Mouse (Mus musculus) megakaryocyte, embryonic 14.5 days (primary cell): ENCODE data around the gene Prkca. TPM values are rescaled to one million over a fixed set of nuclear protein-coding genes. Genes with fewer than 3 reads are reported as not detected.

Source experiments
- H3K27me3 ChIP-seq: replicated peaks from 2 replicates; pipeline ENCODE3; 2012; ENCODE audit warnings: inconsistent platforms
- H3K36me3 ChIP-seq: replicated peaks from 2 replicates; pipeline ENCODE3; 2012; ENCODE audit warnings: low read length, inconsistent platforms, mixed read lengths
- H3K4me1 ChIP-seq: 2 replicates; pipeline ENCODE4 v1.6.1; 2012; ENCODE audit warnings: inconsistent platforms
- H3K4me3 ChIP-seq: replicated peaks from 2 replicates; pipeline ENCODE3; 2012; ENCODE audit warnings: moderate library complexity, mild to moderate bottlenecking, inconsistent platforms
- H3K9me3 ChIP-seq: 2 replicates; pipeline ENCODE4 v1.6.1; 2012; ENCODE audit warnings: inconsistent platforms
- FLI1 ChIP-seq: IDR thresholded peaks from 2 replicates; pipeline ENCODE4 v1.6.1; 2012; ENCODE audit warnings: low read length, inconsistent platforms, mixed read lengths
- GATA1 ChIP-seq: IDR thresholded peaks from 3 replicates; pipeline ENCODE4 v1.6.1; 2012; ENCODE audit warnings: mixed read lengths, low read length, inconsistent platforms, borderline replicate concordance
- polyA plus RNA-seq: library from polyadenylated mRNA; stranded (reverse); fragments of >175 nt; gene quantifications from 2 replicates; pipeline ENCODE4 v1.2.3, GENCODE M21; 2012; ENCODE audit warnings: low replicate concordance; ENCODE audit not compliant: insufficient read depth

Prkca gene
- polyA plus RNA-seq, 1 experiment = 36.2 TPM

DNA sequence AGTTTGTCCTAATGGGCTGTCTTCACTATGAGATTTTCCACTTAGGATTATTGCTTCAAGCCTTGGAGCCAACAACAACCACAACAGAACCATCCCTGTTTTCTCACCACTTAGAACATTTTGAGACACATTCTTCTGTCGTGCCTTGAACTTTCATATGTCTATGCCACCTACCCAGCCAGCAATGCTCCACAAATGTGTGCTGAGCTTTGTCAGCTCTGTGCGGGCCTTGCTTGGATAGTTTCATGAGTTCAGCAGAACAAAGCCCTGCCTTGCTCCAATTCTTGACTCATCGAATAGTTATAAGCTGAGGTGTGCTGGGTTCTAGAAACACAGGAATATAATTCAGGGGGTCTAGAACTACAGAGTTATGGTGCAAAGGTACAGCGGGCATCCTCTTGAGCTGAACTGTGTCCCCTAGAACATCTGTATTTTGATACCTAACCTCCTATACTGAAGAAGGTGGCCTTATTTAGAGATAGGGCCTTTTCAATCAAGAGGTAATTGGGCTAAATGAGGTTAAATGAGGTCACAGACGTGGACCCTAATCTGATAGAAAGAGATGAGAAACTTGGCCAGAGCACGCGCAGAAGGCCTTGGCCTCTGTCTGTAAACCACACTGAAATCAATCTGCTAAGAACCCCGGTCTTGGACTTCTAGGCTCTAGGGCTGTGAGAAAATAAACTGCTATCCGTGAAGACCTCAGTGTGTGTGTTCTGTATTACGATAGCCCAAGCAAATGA, 96.4 kb downstream of the Prkca start:
- peak overlapping the region; percentile 78 for H3K4me3 ChIP-seq
- H3K9me3 ChIP-seq = no peaks in the 10 kb centered on the region
- H3K27me3 ChIP-seq = no peaks in the 10 kb centered on the region
- peaks cover 100% of the 10 kb centered on the region for H3K4me1 ChIP-seq
- peaks cover 59% of the 10 kb centered on the region for H3K36me3 ChIP-seq
- TF ChIP-seq FLI1 = no peak
- TF ChIP-seq GATA1 = no peak

DNA sequence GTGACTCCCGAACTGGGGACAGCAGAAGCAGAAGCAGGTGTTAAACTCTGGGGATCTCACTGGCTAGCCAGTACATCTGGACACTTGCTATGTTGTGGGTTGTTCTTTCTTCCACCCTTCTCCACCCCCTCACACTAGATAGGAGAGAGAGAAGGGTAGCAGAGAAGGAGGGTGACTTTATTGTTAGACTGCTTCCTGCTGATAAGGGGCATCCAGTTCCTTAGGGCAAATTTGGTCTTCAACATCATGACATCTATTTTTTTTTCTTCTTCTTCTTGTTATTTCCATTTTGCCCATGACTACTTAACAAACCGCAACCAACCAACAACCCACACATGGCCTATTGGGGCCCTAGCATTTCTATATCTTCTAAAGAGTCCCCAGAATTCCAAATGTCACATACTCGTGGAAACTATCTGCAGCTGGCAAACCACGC, 97.4 kb downstream of the Prkca start:
- H3K9me3 ChIP-seq = no peaks in the 10 kb centered on the region
- H3K27me3 ChIP-seq = no peaks in the 10 kb centered on the region
- peaks cover 57% of the 10 kb centered on the region for H3K36me3 ChIP-seq
- peak overlapping the region; percentile 80 for H3K4me3 ChIP-seq
- TF ChIP-seq GATA1 (peak; percentile 90; the same call in 2 of the 3 replicates), FLI1 (peak; percentile 65; the same call in 1 of the 2 replicates)
- H3K4me1 ChIP-seq = peaks cover 100% of the 10 kb centered on the region

- Histone ChIP-seq H3K27me3 (no peaks in the 10 kb centered on the region), H3K9me3 (no peaks in the 10 kb centered on the region), H3K4me3 (peak overlapping the region; percentile 87), H3K36me3 (peaks cover 64% of the 10 kb centered on the region), H3K4me1 (peaks cover 100% of the 10 kb centered on the region)
- TF ChIP-seq FLI1 = 0 out of 2 replicates have a peak, but pooled peaks have one; percentile 52
- peak; percentile 72; the same call in 1 of the 3 replicates for TF ChIP-seq GATA1
Measured at GRCm38 (mm10) chr11:108244241-108244640, 99.5 kb downstream of the Prkca start.

- Histone ChIP-seq H3K4me1 (peaks cover 100% of the 10 kb centered on the region), H3K4me3 (peak overlapping the region; percentile 87), H3K9me3 (no peaks in the 10 kb centered on the region), H3K27me3 (no peaks in the 10 kb centered on the region), H3K36me3 (peaks cover 69% of the 10 kb centered on the region)
- TF ChIP-seq GATA1 (no peak), FLI1 (no peak)
Measured at GRCm38 (mm10) chr11:108243633-108244032, 100.1 kb downstream of the Prkca start.

DNA sequence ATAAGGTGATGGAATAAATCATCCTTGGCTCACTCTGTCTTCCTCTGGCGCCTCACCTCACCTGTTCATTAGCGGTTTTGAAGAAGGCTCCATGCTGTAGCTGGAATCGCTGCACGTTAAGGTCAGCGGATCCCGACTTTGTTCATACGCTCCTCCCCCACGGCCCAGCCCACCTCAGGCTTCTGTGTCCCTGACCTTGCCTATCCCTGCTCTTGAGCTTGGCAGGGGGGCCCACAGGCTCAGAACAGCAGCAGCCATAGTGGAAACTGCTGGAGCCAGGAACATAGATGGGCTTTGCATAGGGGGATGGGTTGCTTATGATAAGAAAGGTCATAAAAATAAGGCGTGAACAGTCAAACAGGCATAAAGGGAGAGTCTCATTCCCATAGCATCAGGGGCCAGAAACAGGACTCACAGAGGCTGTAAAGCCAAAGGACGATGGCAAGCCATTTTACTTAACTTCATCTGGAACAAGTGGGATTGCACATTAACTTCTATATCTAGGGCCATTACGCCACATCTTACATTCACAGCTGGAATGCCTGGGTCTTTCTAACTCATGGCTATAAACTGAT, 102.7 kb downstream of the Prkca start:
- no peak for TF ChIP-seq FLI1
- no peak for TF ChIP-seq GATA1
- H3K4me3 ChIP-seq = peak overlapping the region; percentile 54
- H3K27me3 ChIP-seq = no peaks in the 10 kb centered on the region
- H3K4me1 ChIP-seq = peaks cover 100% of the 10 kb centered on the region
- no peaks in the 10 kb centered on the region for H3K9me3 ChIP-seq
- H3K36me3 ChIP-seq = peaks cover 92% of the 10 kb centered on the region

DNA sequence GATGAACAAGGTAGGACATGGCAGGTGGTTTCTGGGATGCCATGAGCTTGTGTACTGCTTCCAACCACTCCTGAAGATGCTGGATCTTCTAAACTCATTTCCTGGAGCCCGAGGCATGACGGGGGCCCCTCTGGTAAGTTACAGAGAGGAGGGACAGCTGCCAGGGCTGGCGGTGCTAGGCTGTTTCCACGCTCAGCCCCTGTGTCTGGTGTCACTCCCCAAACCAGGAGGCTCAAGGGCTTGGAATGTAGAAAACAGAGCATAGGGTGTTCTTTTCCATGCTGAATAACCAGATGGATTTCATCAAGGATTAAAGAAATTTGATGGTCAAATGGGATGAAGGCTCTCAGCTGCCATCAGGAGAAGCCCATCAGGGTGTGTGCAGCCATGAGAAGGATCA, 104.6 kb downstream of the Prkca start:
- H3K36me3 ChIP-seq = peaks cover 80% of the 10 kb centered on the region
- TF ChIP-seq FLI1 = no peak
- no peak for TF ChIP-seq GATA1
- peaks cover 100% of the 10 kb centered on the region for H3K4me1 ChIP-seq
- no peaks in the 10 kb centered on the region for H3K9me3 ChIP-seq
- H3K27me3 ChIP-seq = no peaks in the 10 kb centered on the region
- peak overlapping the region; percentile 65 for H3K4me3 ChIP-seq

GRCm38 (mm10) chr11:108236754-108237428, 106.8 kb downstream of the Prkca start:
- H3K36me3 ChIP-seq = peaks cover 81% of the 10 kb centered on the region
- no peaks in the 10 kb centered on the region for H3K27me3 ChIP-seq
- no peak for TF ChIP-seq GATA1
- no peak for TF ChIP-seq FLI1
- no peaks in the 10 kb centered on the region for H3K9me3 ChIP-seq
- peak overlapping the region; percentile 33 for H3K4me3 ChIP-seq
- H3K4me1 ChIP-seq = peaks cover 100% of the 10 kb centered on the region

- Histone ChIP-seq H3K36me3 (peaks cover 82% of the 10 kb centered on the region), H3K4me3 (peak overlapping the region; percentile 44), H3K9me3 (no peaks in the 10 kb centered on the region), H3K27me3 (no peaks in the 10 kb centered on the region), H3K4me1 (peaks cover 100% of the 10 kb centered on the region)
- no peak for TF ChIP-seq GATA1
- no peak for TF ChIP-seq FLI1
Measured at GRCm38 (mm10) chr11:108236195-108236594, 107.5 kb downstream of the Prkca start.

DNA sequence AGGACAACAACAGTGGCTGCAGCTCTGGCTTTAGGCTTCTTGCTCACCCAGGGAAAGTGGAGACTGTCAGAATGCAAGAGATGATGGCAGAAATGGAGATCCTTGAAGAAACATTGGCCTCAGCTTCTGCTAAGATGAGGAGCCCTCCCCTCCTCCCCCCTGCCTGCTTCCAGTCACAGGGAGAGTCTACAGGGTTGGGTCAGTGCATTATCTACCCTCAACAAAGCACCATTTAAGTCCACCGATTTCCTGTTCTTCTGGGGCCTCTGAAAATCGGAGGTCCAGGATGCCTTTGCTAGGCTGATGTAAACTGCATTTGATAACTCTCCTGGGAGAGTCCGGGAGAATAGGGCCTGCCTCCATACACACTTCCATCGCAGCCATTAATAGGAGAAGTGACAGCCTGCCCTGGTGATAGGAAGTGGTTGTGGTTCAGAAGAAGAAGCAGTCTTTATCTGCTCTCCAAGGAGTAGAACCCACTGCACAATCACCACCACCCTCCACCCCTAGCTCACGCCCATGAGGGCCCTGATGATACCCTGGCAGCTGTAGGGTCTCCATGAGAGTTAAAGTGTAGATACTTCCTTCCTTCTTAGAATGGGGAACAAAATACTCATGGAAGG, 108.5 kb downstream of the Prkca start:
- H3K36me3 ChIP-seq = peaks cover 82% of the 10 kb centered on the region

DNA sequence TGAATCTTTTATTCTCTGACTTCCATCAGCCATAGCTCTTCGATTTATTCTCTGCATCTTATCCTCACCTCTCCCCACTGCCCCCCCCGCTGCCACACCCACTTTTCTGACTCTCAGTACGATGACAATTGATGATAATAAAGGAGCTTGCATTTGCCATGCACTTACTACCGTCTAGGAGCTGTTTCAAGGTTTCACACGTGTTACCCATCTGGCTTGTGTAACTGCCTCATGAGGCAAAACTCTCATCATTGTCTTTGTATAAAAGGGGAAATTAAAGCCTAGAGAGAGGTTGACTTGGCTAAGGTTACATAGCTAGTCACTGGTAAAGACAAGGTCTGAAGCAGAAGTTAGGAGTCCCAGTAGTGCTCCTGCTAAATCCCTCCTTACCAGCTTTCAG, 110.7 kb downstream of the Prkca start:
- H3K4me1 ChIP-seq = peaks cover 100% of the 10 kb centered on the region
- TF ChIP-seq GATA1 (no peak), FLI1 (no peak)

More for the DNA sequence above, 108.5 kb downstream of the Prkca start:
- peak overlapping the region; percentile 80 for H3K4me3 ChIP-seq
- no peaks in the 10 kb centered on the region for H3K9me3 ChIP-seq
- H3K27me3 ChIP-seq = no peaks in the 10 kb centered on the region
- peaks cover 100% of the 10 kb centered on the region for H3K4me1 ChIP-seq
- peak; percentile 71; the same call in 2 of the 3 replicates for TF ChIP-seq GATA1
- TF ChIP-seq FLI1 = peak; percentile 69; the same call in 1 of the 2 replicates

More for the DNA sequence above, 110.7 kb downstream of the Prkca start:
- peak overlapping the region; percentile 28 for H3K4me3 ChIP-seq
- peaks cover 79% of the 10 kb centered on the region for H3K36me3 ChIP-seq
- H3K9me3 ChIP-seq = no peaks in the 10 kb centered on the region
- H3K27me3 ChIP-seq = no peaks in the 10 kb centered on the region
